Mouse (Mus musculus): Measurements from ENCODE around the gene 1110017D15Rik.
"Not testable (repeated sequence)": the region's sequence is repeated elsewhere in the genome, so short reads cannot be mapped to it uniquely, and the experiment has no call there.

DNA sequence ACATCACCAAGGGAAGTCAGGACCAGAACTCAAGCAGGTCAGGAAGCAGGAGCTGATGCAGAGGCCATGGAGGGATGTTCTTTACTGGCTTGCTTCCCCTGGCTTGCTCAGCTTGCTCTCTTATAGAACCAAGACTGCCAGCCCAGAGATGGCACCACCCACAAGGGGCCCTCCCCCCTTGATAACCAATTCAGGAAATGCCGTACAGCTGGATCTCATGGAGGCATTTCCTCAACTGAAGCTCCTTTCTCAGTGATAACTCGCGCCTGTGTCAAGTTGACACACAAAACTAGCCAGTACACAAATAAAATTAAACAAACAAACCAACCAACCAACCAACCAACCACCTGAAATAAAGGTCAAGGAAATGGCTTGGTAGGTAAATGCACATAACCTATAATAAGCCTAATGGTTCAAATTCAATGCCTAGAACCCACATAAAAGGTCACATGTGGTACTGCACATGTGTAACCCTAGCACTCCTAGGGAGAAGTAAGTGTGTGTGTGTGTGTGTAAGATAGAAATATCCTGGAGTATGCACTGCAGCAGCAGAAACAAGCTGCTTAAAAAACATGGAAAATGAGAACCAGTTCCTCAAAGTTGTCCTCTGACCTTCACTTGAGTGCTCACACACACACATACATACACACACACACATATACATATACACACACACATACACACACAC, 53.9 kb downstream of the 1110017D15Rik start:
- not testable (repeated sequence) for TF ChIP-seq ZC3H11A (IDR thresholded peaks at IDR 0.05; ENCODE audit: borderline replicate concordance, low read depth, low read length); ZNF384 (IDR thresholded peaks at IDR 0.05; ENCODE audit: low read depth, low read length)
